Mouse (Mus musculus): ENCODE results near the gene Tmx1. TPM values are rescaled to one million over a fixed set of nuclear protein-coding genes. Genes with fewer than 3 reads are reported as not detected.

Gene Tmx1
- 51.3 and 58.9 TPM in 2 replicates for polyA plus RNA-seq (2014; fragmentation: Nextera tagmentation; extraction: Ambion mirVana)

DNA sequence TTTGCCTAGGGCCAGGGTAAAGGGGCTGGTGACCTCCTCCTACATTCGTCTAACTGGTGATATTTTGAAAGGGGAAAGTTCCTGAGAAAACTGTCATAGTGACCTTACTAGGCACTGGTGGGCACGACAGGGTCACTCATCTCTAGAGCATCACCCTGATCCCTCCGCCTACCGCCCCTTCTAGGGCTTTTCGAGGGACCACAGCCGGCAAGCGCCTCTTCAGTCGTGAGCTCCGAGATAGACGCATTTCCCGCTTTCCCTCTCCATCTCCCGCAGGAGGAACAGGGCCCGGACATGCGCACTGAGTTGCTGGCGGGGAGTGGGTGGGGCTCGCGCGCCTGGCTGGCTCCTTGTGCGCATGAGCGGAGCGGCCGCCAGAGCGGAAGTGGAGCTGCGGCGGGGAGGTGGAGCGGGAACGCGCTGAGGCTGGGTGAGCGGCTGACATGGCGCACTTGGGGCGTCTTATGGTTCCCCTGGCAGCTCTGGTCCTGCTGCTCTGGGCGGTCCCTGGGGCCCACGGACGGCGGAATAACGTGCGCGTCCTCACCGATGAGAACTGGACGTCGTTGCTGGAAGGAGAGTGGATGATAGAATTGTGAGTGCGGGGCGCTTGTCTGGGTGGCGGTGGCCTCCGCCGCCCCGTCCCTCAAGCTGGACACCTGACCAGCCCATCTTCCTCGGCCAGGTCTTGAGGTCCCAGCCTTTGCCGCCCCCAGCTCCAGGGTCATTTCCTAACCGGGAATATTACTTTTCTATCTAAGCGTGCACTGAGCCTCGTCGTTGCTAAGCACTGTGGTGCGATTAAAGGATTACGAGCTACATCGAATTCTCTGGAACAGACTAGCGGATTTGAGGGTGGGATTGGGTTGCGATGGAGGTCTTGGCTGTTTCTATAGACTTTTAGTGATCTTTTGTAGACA lies at the start of gene Tmx1:
TSS of gene Tmx1 (plus strand) at position 370 of the 920 bp plus-strand sequence.
- peaks cover 0 to 15% of the 10 kb centered on the region in 2 experiments; a peak in 3 of 4 replicates for H3K4me1 ChIP-seq (ENCODE audit: control insufficient read depth in 2 of 2, insufficient read depth in 2 of 2, low read length in 2 of 2)
- peak within 1 kb of the TSS; percentile 81 to 88 for H3K27ac ChIP-seq (replicated peaks in 1 of 2; ENCODE audit: control insufficient read depth in 1 of 2, insufficient read depth in 1 of 2, low read depth in 2 of 2, low read length in 2 of 2)
- peak within 1 kb of the TSS; percentile 87 to 93 for H3K4me3 ChIP-seq (ENCODE audit: control insufficient read depth in 1 of 2, insufficient read depth in 1 of 2, low read depth in 1 of 2, low read length in 2 of 2)
- peak; percentile 97 for ATAC-seq (ENCODE audit: insufficient number of reproducible peaks, insufficient read depth, low FRiP score, low read depth)
- H3K9ac ChIP-seq (ENCODE audit: low read length), result peak within 1 kb of the TSS; percentile 90
- H3K4me2 ChIP-seq (ENCODE audit: low read length), result peak within 1 kb of the TSS; percentile 86
- H3K9me3 ChIP-seq (ENCODE audit: control insufficient read depth, low read length), result no peaks in the 10 kb centered on the region
- H3K36me3 ChIP-seq (ENCODE audit: control insufficient read depth, insufficient read depth, low read length), result peaks cover 14% of the 10 kb centered on the region
- H3K27me3 ChIP-seq (ENCODE audit: control insufficient read depth, insufficient read depth, low read length), result no peaks in the 10 kb centered on the region
- under 1% methylated on average over 56 of the region's 58 CpGs for WGBS

GRCm38 (mm10) chr12:70404327-70404726 lies 48.6 kb upstream of the Tmx1 start:
- WGBS, result 56% methylated on average over 6 of the region's 6 CpGs

DNA sequence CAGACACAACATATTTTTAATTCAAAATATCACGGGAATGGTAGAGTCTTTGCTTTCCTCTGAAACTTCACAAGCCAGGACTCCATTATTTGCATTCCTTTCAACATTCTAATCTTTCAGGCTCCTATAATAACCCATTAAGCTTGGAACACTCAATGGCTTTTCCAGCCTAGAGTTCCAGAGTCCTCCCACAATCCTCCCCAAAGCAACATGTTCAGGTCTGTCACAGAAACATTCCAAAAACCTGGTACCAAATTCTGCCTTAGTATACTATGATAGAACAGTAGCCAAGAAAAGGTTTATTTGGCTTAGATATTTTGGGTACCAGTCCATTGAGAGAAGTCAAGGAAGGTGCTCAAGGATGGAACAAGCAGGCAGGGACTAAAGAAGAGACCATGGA lies 44.5 kb upstream of the Tmx1 start:
- WGBS, result 72% methylated on average over 1 of the region's 1 CpGs
- no peaks in the 10 kb centered on the region for H3K36me3 ChIP-seq (ENCODE audit: control insufficient read depth, insufficient read depth, low read length)
- H3K4me1 ChIP-seq (ENCODE audit: control insufficient read depth in 2 of 2, insufficient read depth in 2 of 2, low read length in 2 of 2), result no peaks in the 10 kb centered on the region
- no peaks in the 10 kb centered on the region for H3K27me3 ChIP-seq (ENCODE audit: control insufficient read depth, insufficient read depth, low read length)
- H3K9me3 ChIP-seq (ENCODE audit: control insufficient read depth, low read length), result no peaks in the 10 kb centered on the region
- no peak overlapping the region for H3K4me3 ChIP-seq (ENCODE audit: control insufficient read depth in 1 of 2, insufficient read depth in 1 of 2, low read depth in 1 of 2, low read length in 2 of 2)
- no peak overlapping the region for H3K9ac ChIP-seq (ENCODE audit: low read length)
- H3K27ac ChIP-seq (replicated peaks in 1 of 2; ENCODE audit: control insufficient read depth in 1 of 2, insufficient read depth in 1 of 2, low read depth in 2 of 2, low read length in 2 of 2), result no peak overlapping the region
- H3K4me2 ChIP-seq (ENCODE audit: low read length), result no peak overlapping the region
- ATAC-seq (ENCODE audit: insufficient number of reproducible peaks, insufficient read depth, low FRiP score, low read depth), result no peak

More at GRCm38 (mm10) chr12:70404327-70404726, 48.6 kb upstream of the Tmx1 start:
- no peaks in the 10 kb centered on the region for H3K36me3 ChIP-seq (ENCODE audit: control insufficient read depth, insufficient read depth, low read length)
- no peak overlapping the region for H3K4me3 ChIP-seq (ENCODE audit: control insufficient read depth in 1 of 2, insufficient read depth in 1 of 2, low read depth in 1 of 2, low read length in 2 of 2)
- no peaks in the 10 kb centered on the region for H3K27me3 ChIP-seq (ENCODE audit: control insufficient read depth, insufficient read depth, low read length)
- no peak overlapping the region for H3K9ac ChIP-seq (ENCODE audit: low read length)
- no peak for ATAC-seq (ENCODE audit: insufficient number of reproducible peaks, insufficient read depth, low FRiP score, low read depth)
- H3K27ac ChIP-seq (replicated peaks in 1 of 2; ENCODE audit: control insufficient read depth in 1 of 2, insufficient read depth in 1 of 2, low read depth in 2 of 2, low read length in 2 of 2), result no peak overlapping the region
- H3K9me3 ChIP-seq (ENCODE audit: control insufficient read depth, low read length), result no peaks in the 10 kb centered on the region
- H3K4me1 ChIP-seq (ENCODE audit: control insufficient read depth in 2 of 2, insufficient read depth in 2 of 2, low read length in 2 of 2), result no peaks in the 10 kb centered on the region
- no peak overlapping the region for H3K4me2 ChIP-seq (ENCODE audit: low read length)

GRCm38 (mm10) chr12:70409600-70409999 lies 43.3 kb upstream of the Tmx1 start:
- Histone ChIP-seq H3K36me3 (ENCODE audit: control insufficient read depth, insufficient read depth, low read length) (no peaks in the 10 kb centered on the region), H3K27me3 (ENCODE audit: control insufficient read depth, insufficient read depth, low read length) (no peaks in the 10 kb centered on the region), H3K4me1 (ENCODE audit: control insufficient read depth in 2 of 2, insufficient read depth in 2 of 2, low read length in 2 of 2) (no peaks in the 10 kb centered on the region), H3K27ac (replicated peaks in 1 of 2; ENCODE audit: control insufficient read depth in 1 of 2, insufficient read depth in 1 of 2, low read depth in 2 of 2, low read length in 2 of 2) (no peak overlapping the region), H3K4me2 (ENCODE audit: low read length) (no peak overlapping the region), H3K9me3 (ENCODE audit: control insufficient read depth, low read length) (no peaks in the 10 kb centered on the region), H3K9ac (ENCODE audit: low read length) (no peak overlapping the region), H3K4me3 (ENCODE audit: control insufficient read depth in 1 of 2, insufficient read depth in 1 of 2, low read depth in 1 of 2, low read length in 2 of 2) (no peak overlapping the region)
- ATAC-seq (ENCODE audit: insufficient number of reproducible peaks, insufficient read depth, low FRiP score, low read depth), result no peak
- 82% methylated on average over 2 of the region's 2 CpGs for WGBS

DNA sequence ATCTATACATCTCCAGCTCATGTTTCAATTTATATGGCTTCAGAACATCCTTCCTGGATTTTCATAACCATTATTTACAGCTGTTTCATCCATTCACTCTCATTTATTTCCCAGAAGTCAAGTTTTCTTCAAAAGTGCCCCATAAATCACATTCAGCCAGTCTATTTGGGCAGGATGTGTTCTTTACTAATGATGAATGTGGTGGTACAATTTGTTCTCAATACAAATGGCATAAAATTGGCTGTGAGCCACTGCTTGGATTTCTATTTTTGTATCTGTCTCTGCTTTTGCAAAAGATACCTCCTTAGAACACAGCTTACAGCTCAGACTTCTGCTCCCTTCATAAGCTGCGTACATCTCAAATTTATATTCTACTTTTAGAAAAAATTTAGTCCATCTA lies 32.7 kb upstream of the Tmx1 start:
- Histone ChIP-seq H3K27ac (replicated peaks in 1 of 2; ENCODE audit: control insufficient read depth in 1 of 2, insufficient read depth in 1 of 2, low read depth in 2 of 2, low read length in 2 of 2) (no peak overlapping the region), H3K4me3 (ENCODE audit: control insufficient read depth in 1 of 2, insufficient read depth in 1 of 2, low read depth in 1 of 2, low read length in 2 of 2) (no peak overlapping the region), H3K9me3 (ENCODE audit: control insufficient read depth, low read length) (no peaks in the 10 kb centered on the region), H3K36me3 (ENCODE audit: control insufficient read depth, insufficient read depth, low read length) (no peaks in the 10 kb centered on the region), H3K4me1 (ENCODE audit: control insufficient read depth in 2 of 2, insufficient read depth in 2 of 2, low read length in 2 of 2) (no peaks in the 10 kb centered on the region), H3K27me3 (ENCODE audit: control insufficient read depth, insufficient read depth, low read length) (no peaks in the 10 kb centered on the region), H3K9ac (ENCODE audit: low read length) (no peak overlapping the region), H3K4me2 (ENCODE audit: low read length) (no peak overlapping the region)
- ATAC-seq (ENCODE audit: insufficient number of reproducible peaks, insufficient read depth, low FRiP score, low read depth), result no peak
- WGBS, result 79% methylated on average over 1 of the region's 1 CpGs

DNA sequence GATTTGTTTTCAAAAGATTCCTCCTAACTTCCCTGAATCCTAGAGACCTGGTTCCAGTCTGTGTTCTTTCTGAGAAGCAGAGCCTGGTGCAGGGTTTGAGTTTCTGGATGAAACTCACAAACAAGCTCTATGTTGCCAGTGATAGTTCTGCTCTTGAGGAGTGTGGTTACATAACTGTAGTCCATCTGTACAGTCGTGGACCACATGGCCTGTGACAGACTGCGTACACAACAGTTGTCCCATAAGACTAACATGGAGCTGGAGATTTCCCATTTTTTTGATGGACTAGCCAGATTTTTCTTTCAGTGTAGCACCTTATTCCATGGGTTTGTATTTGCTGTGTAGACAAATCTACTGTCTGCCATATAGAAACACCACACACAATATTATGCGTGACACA lies 31.9 kb upstream of the Tmx1 start:
- H3K4me3 ChIP-seq (ENCODE audit: control insufficient read depth in 1 of 2, insufficient read depth in 1 of 2, low read depth in 1 of 2, low read length in 2 of 2), result no peak overlapping the region

GRCm38 (mm10) chr12:70422322-70423118 lies 30.4 kb upstream of the Tmx1 start:
- H3K27ac ChIP-seq (replicated peaks in 1 of 2; ENCODE audit: control insufficient read depth in 1 of 2, insufficient read depth in 1 of 2, low read depth in 2 of 2, low read length in 2 of 2), result no peak overlapping the region
- H3K9me3 ChIP-seq (ENCODE audit: control insufficient read depth, low read length), result no peaks in the 10 kb centered on the region
- no peaks in the 10 kb centered on the region for H3K36me3 ChIP-seq (ENCODE audit: control insufficient read depth, insufficient read depth, low read length)
- H3K4me3 ChIP-seq (ENCODE audit: control insufficient read depth in 1 of 2, insufficient read depth in 1 of 2, low read depth in 1 of 2, low read length in 2 of 2), result no peak overlapping the region
- no peaks in the 10 kb centered on the region for H3K4me1 ChIP-seq (ENCODE audit: control insufficient read depth in 2 of 2, insufficient read depth in 2 of 2, low read length in 2 of 2)
- WGBS, result 75% methylated on average over 9 of the region's 9 CpGs
- no peak for ATAC-seq (ENCODE audit: insufficient number of reproducible peaks, insufficient read depth, low FRiP score, low read depth)
- H3K27me3 ChIP-seq (ENCODE audit: control insufficient read depth, insufficient read depth, low read length), result no peaks in the 10 kb centered on the region
- no peak overlapping the region for H3K4me2 ChIP-seq (ENCODE audit: low read length)
- no peak overlapping the region for H3K9ac ChIP-seq (ENCODE audit: low read length)

More for the DNA sequence above, 31.9 kb upstream of the Tmx1 start:
- Histone ChIP-seq H3K4me2 (ENCODE audit: low read length) (no peak overlapping the region), H3K27ac (replicated peaks in 1 of 2; ENCODE audit: control insufficient read depth in 1 of 2, insufficient read depth in 1 of 2, low read depth in 2 of 2, low read length in 2 of 2) (no peak overlapping the region), H3K36me3 (ENCODE audit: control insufficient read depth, insufficient read depth, low read length) (no peaks in the 10 kb centered on the region), H3K9ac (ENCODE audit: low read length) (no peak overlapping the region), H3K27me3 (ENCODE audit: control insufficient read depth, insufficient read depth, low read length) (no peaks in the 10 kb centered on the region), H3K9me3 (ENCODE audit: control insufficient read depth, low read length) (no peaks in the 10 kb centered on the region), H3K4me1 (ENCODE audit: control insufficient read depth in 2 of 2, insufficient read depth in 2 of 2, low read length in 2 of 2) (no peaks in the 10 kb centered on the region)
- 85% methylated on average over 3 of the region's 3 CpGs for WGBS
- ATAC-seq (ENCODE audit: insufficient number of reproducible peaks, insufficient read depth, low FRiP score, low read depth), result no peak
